Mouse (Mus musculus): ENCODE measurements around the gene Lrrc25. TPM values are rescaled to one million over a fixed set of nuclear protein-coding genes. Genes with fewer than 3 reads are reported as not detected.

Lrrc25 gene
- total RNA-seq, 1 experiment = 0.13 TPM

DNA sequence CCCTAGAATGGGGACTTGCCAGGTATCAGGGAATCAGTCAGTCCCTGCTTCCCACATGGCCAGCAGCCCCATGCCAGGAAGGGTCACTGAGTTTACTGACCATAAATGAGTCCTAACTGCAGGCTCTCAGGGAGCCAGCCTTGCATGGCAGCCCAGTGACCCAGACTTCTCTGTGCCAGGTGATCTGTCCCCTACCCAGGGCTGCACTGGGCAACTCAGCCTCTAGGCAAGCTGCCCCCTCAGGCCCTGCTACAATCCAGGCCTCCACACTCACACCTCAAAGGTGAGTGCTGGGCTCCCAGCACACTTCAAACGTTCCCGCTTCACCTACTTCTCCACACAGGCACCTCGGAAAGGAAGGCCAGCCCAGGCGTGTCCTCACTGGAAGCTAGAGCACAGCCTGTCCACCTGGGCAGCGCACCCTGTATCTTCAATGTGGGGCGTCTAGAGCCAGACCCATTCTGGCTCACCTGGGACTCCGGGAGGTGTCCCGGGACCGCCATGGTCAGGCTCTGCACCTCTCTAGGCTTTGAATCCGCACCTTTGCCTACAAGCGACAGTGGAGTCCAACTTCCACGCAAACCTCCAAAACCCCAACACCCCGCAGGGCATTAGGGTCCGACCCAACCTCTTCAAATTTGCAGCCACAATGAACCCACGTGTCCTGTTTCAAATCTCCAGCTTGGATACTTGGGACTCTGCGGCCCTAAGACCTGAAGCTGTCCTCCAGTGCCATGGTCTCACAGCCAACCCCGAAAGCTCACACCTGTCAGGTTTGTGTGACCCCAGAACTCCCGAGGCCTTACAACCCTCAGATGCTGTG, 9.0 kb upstream of the Lrrc25 start:
- Histone ChIP-seq H3K4me3 (ENCODE audit: insufficient read depth in 1 of 2, low read depth in 1 of 2, low read length in 2 of 2, poor library complexity in 1 of 2, severe bottlenecking in 1 of 2) (peak overlapping the region; percentile 78 to 99), H3K4me1 (ENCODE audit: control insufficient read depth in 2 of 2, insufficient read depth in 2 of 2, low read length in 2 of 2, poor library complexity in 1 of 2) (peaks cover 0 to 34% of the 10 kb centered on the region in 2 experiments; a peak in 2 of 4 replicates), H3K36me3 (ENCODE audit: control insufficient read depth, insufficient read depth, low read length, poor library complexity, severe bottlenecking) (peaks cover 4% of the 10 kb centered on the region; the same call in 1 of the 2 replicates), H3K9ac (ENCODE audit: insufficient read depth, low read depth, low read length, poor library complexity, severe bottlenecking) (peak overlapping the region; percentile 99), H3K27ac (ENCODE audit: insufficient read depth, low read depth, low read length, poor library complexity, severe bottlenecking) (no peak overlapping the region), H3K9me3 (ENCODE audit: control insufficient read depth, insufficient read depth, low read depth, low read length) (no peaks in the 10 kb centered on the region)
- in situ Hi-C loops (cut with MboI; ENCODE audit: low sequenced_read_pairs in 2 of 2, unreplicated experiment in 2 of 2) = no loop called here
- no peak for DNase-seq (ENCODE audit: low read depth, low spot score)
- TF ChIP-seq ZNF384 (IDR thresholded peaks at IDR 0.05; ENCODE audit: low read depth, low read length) = no peak
- TF ChIP-seq CHD2 (IDR thresholded peaks at IDR 0.05; ENCODE audit: low read depth, low read length) = no peak
- TF ChIP-seq HCFC1 (IDR thresholded peaks at IDR 0.05; ENCODE audit: borderline replicate concordance, insufficient read depth, low read length) = no peak
- no peak for TF ChIP-seq MAFK (IDR thresholded peaks at IDR 0.05; ENCODE audit: insufficient read depth, low read depth, low read length)
- TF ChIP-seq ZC3H11A (IDR thresholded peaks at IDR 0.05; ENCODE audit: borderline replicate concordance, low read depth, low read length) = no peak

DNA sequence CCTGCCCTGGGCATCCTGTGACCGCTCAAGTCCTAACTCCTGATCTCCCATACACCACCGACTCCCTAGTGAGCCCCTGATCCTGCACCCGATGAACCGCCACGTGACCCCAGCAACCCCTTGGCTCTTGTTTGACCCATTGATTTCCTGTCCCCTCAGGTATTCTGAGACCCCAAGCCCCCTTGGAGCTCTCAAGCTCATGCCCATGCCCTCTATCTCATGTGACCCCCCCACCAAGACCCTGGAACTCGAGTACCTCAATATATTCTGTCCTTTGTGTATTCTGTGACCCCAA, 8.4 kb upstream of the Lrrc25 start:
- in situ Hi-C loops (cut with MboI; ENCODE audit: low sequenced_read_pairs in 2 of 2, unreplicated experiment in 2 of 2) = no loop called here
- peak overlapping the region; percentile 88; the same call in 1 of the 2 replicates for H3K27ac ChIP-seq (ENCODE audit: insufficient read depth, low read depth, low read length, poor library complexity, severe bottlenecking)
- DNase-seq (ENCODE audit: low read depth, low spot score) = no peak
- H3K9me3 ChIP-seq (ENCODE audit: control insufficient read depth, insufficient read depth, low read depth, low read length) = no peaks in the 10 kb centered on the region
- peak overlapping the region; percentile 78 to 99 for H3K4me3 ChIP-seq (ENCODE audit: insufficient read depth in 1 of 2, low read depth in 1 of 2, low read length in 2 of 2, poor library complexity in 1 of 2, severe bottlenecking in 1 of 2)
- no peaks in the 10 kb centered on the region for H3K36me3 ChIP-seq (ENCODE audit: control insufficient read depth, insufficient read depth, low read length, poor library complexity, severe bottlenecking)
- no peak for TF ChIP-seq HCFC1 (IDR thresholded peaks at IDR 0.05; ENCODE audit: borderline replicate concordance, insufficient read depth, low read length)
- TF ChIP-seq MAFK (IDR thresholded peaks at IDR 0.05; ENCODE audit: insufficient read depth, low read depth, low read length) = no peak
- TF ChIP-seq ZNF384 (IDR thresholded peaks at IDR 0.05; ENCODE audit: low read depth, low read length) = no peak
- H3K4me1 ChIP-seq (ENCODE audit: control insufficient read depth in 2 of 2, insufficient read depth in 2 of 2, low read length in 2 of 2, poor library complexity in 1 of 2) = peaks cover 0 to 29% of the 10 kb centered on the region in 2 experiments; a peak in 2 of 4 replicates
- H3K9ac ChIP-seq (ENCODE audit: insufficient read depth, low read depth, low read length, poor library complexity, severe bottlenecking) = peak overlapping the region; percentile 99

DNA sequence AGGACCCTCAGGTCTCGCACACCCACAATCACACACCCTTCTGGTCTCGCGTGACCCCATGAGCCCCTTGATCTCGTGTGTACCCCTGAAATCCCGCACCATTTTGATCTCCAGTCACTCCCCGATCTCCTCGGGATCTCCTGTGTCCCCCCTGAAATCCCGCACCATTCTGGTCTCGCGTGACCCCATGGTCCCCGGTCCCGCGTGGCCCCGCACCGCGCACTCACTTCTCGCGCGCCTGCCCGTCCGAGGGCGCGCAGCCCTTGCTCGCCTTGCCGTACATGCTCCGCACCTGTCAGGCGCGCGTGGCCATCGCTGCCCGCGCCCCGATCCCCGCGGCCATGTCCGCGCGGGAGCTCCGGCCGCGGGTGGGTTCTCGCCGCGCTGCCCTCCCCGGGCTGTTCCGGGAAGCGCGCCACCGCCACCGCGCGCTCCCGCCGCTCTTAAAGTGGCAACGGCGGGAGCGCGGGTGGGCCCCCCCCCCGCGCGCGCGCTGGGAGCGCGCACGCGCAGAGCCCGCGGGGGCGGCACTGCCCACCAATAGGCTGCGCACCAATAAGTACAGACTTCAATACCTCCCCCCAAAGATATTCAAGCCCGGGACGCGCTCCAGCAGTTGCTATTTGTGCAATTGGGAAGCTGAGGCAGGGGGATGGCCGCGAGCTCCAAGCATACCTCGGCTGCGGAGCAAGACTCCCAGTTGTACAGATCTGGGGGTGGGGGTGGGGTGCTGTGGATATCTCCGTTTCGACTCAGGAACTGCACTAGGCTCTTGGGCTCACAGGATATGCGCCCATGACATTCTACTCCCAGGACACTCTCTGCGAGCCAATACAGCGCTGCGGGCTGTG, 7.8 kb upstream of the Lrrc25 start:
- no peaks in the 10 kb centered on the region for H3K36me3 ChIP-seq (ENCODE audit: control insufficient read depth, insufficient read depth, low read length, poor library complexity, severe bottlenecking)
- peaks cover 0 to 24% of the 10 kb centered on the region in 2 experiments; a peak in 2 of 4 replicates for H3K4me1 ChIP-seq (ENCODE audit: control insufficient read depth in 2 of 2, insufficient read depth in 2 of 2, low read length in 2 of 2, poor library complexity in 1 of 2)
- peak overlapping the region; percentile 88 for H3K27ac ChIP-seq (ENCODE audit: insufficient read depth, low read depth, low read length, poor library complexity, severe bottlenecking)
- TF ChIP-seq MAFK (IDR thresholded peaks at IDR 0.05; ENCODE audit: insufficient read depth, low read depth, low read length) (no peak), ZC3H11A (IDR thresholded peaks at IDR 0.05; ENCODE audit: borderline replicate concordance, low read depth, low read length) (0 out of 2 replicates have a peak, but pooled peaks have one; percentile 11), ZNF384 (IDR thresholded peaks at IDR 0.05; ENCODE audit: low read depth, low read length) (no peak), HCFC1 (IDR thresholded peaks at IDR 0.05; ENCODE audit: borderline replicate concordance, insufficient read depth, low read length) (peak; percentile 47; the same call in 1 of the 2 replicates), CHD2 (IDR thresholded peaks at IDR 0.05; ENCODE audit: low read depth, low read length) (peak; percentile 95)
- H3K4me3 ChIP-seq (ENCODE audit: insufficient read depth in 1 of 2, low read depth in 1 of 2, low read length in 2 of 2, poor library complexity in 1 of 2, severe bottlenecking in 1 of 2) = peak overlapping the region; percentile 78 to 99
- DNase-seq (ENCODE audit: low read depth, low spot score) = no peak
- no peaks in the 10 kb centered on the region for H3K9me3 ChIP-seq (ENCODE audit: control insufficient read depth, insufficient read depth, low read depth, low read length)
- in situ Hi-C loops (cut with MboI; ENCODE audit: low sequenced_read_pairs in 2 of 2, unreplicated experiment in 2 of 2) = no loop called here
- H3K9ac ChIP-seq (ENCODE audit: insufficient read depth, low read depth, low read length, poor library complexity, severe bottlenecking) = peak overlapping the region; percentile 99

DNA sequence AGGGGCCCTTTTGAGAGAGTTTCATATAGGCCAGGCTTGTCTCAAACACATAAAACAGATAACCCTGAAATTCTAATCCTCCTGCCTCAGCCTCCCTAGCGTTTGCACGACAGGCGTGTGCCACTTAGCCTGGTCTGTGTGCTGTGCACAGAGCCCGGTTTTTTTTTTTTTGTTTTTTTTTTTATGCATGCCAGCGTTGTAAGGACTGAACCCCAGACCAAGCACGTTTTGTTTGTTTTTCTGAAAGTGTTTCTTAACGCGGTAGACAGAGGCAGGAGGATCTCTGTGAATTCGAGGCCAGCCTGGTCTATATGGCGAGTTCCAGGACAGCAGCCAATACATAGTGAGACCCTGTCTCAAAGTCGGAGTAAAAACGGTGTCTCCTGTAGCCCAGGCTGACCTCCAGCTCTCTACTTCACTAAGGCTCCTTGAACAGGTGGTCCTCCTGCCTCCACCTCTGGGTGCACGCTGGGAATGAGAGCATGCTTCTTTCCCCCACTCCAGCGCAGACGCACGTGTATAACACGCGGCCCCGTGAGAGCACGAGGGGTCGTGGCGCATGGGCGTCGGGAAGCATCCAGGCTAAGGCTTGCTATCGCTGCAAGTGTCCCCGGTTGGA, 7.1 kb upstream of the Lrrc25 start, which contains the start of gene Ssbp4:
Ssbp4 (minus strand) TSS at position 124 of the 619 bp plus-strand sequence.
- Histone ChIP-seq H3K4me1 (ENCODE audit: control insufficient read depth in 2 of 2, insufficient read depth in 2 of 2, low read length in 2 of 2, poor library complexity in 1 of 2) (peaks cover 0 to 24% of the 10 kb centered on the region in 2 experiments; a peak in 2 of 4 replicates), H3K27ac (ENCODE audit: insufficient read depth, low read depth, low read length, poor library complexity, severe bottlenecking) (peak within 1 kb of the TSS; percentile 98), H3K4me3 (ENCODE audit: insufficient read depth in 1 of 2, low read depth in 1 of 2, low read length in 2 of 2, poor library complexity in 1 of 2, severe bottlenecking in 1 of 2) (peak within 1 kb of the TSS; percentile 78 to 99), H3K9me3 (ENCODE audit: control insufficient read depth, insufficient read depth, low read depth, low read length) (no peaks in the 10 kb centered on the region), H3K9ac (ENCODE audit: insufficient read depth, low read depth, low read length, poor library complexity, severe bottlenecking) (peak within 1 kb of the TSS; percentile 99), H3K36me3 (ENCODE audit: control insufficient read depth, insufficient read depth, low read length, poor library complexity, severe bottlenecking) (no peaks in the 10 kb centered on the region)
- in situ Hi-C loops (cut with MboI; ENCODE audit: low sequenced_read_pairs in 2 of 2, unreplicated experiment in 2 of 2) = no loop called here
- TF ChIP-seq ZNF384 (IDR thresholded peaks at IDR 0.05; ENCODE audit: low read depth, low read length) (peak; percentile 72), CHD2 (IDR thresholded peaks at IDR 0.05; ENCODE audit: low read depth, low read length) (no peak)
- DNase-seq (ENCODE audit: low read depth, low spot score) = no peak

Measured in ES-E14 (cell line).